Mouse (Mus musculus) cortical plate, adult 2 months (tissue): ENCODE data around the gene Gfod1.

Experiments
- CTCF ChIP-seq: fragments of 200-500 bp; IDR thresholded peaks from 2 replicates; pipeline ENCODE4 v1.5.1; 2011; ENCODE audit warnings: mild to moderate bottlenecking, control low read depth, low read length; ENCODE audit not compliant: insufficient read depth; ENCODE audit errors: extremely low read depth
- POLR2A ChIP-seq: fragments of 200-500 bp; IDR thresholded peaks from 2 replicates; pipeline ENCODE4 v1.6.1; 2011; ENCODE audit warnings: mild to moderate bottlenecking, low read length, control low read depth; ENCODE audit not compliant: insufficient read depth; ENCODE audit errors: extremely low read depth

DNA sequence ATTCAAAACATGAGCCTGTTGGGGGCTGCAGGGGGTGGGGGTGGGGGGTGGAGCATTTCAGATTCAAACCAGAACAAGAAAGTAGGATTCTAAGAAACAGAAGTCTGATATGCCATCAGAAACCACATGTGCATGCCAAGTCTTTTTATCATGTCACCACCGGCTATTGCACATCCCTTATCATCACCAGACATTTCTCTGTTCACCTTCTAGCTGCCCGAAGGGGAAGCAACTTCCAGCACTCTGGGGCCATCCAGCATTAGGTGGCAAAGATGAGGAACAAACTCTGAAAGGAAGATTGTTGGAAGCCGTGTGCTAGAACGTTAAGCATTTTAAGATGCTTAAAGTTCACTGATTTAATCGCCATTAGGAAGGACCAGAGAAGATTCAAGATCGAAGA, 43.2 kb downstream of the Gfod1 start:
- TF ChIP-seq POLR2A, result no peak
- no peak for TF ChIP-seq CTCF
